Mouse (Mus musculus) hindbrain, postnatal 0 days (tissue): ENCODE measurements around the gene C1ql2. TPM values are rescaled to one million over a fixed set of nuclear protein-coding genes. Genes with fewer than 3 reads are reported as not detected.
A peak's percentile ranks its signal among the peaks of the same experiment; 100 is the strongest.

Source experiments
- ATAC-seq: fragments of 200-750 bp; cut with Nextera tagmentation; 2 replicates; pipeline ENCODE4 v1.8.0; 2017; ENCODE audit warnings: mild to moderate bottlenecking, moderate TSS enrichment, moderate library complexity
- DNase-seq: peaks from one replicate; pipeline ENCODE4 v3.0.0-alpha.2; 2015; ENCODE audit warnings: low spot score
- H3K27ac ChIP-seq: fragments of 300-500 bp; sonication (generic); 2 replicates; pipeline ENCODE4 v1.5.1; 2014; ENCODE audit warnings: mild to moderate bottlenecking
- H3K27me3 ChIP-seq: fragments of 300-500 bp; sonication (generic); 2 replicates; pipeline ENCODE4 v1.6.1; 2014; ENCODE audit warnings: low read length, mixed read lengths; ENCODE audit not compliant: insufficient read depth
- H3K36me3 ChIP-seq: fragments of 300-500 bp; sonication (generic); 2 replicates; pipeline ENCODE4 v1.6.1; 2014; ENCODE audit warnings: low read length, mixed read lengths; ENCODE audit not compliant: insufficient read depth
- H3K4me1 ChIP-seq: fragments of 300-500 bp; sonication (generic); 2 replicates; pipeline ENCODE4 v1.6.1; 2014; ENCODE audit warnings: antibody characterized with exemption, low read length, mixed read lengths; ENCODE audit not compliant: insufficient read depth
- H3K4me2 ChIP-seq: fragments of 300-500 bp; sonication (generic); 2 replicates; pipeline ENCODE4 v1.6.1; 2014; ENCODE audit warnings: low read depth, mild to moderate bottlenecking, low read length, moderate library complexity, mixed read lengths
- H3K4me3 ChIP-seq: fragments of 300-500 bp; sonication (generic); 2 replicates; pipeline ENCODE4 v1.5.1; 2014; ENCODE audit warnings: low read length
- H3K9ac ChIP-seq: fragments of 300-500 bp; sonication (generic); replicated peaks from 2 replicates; pipeline ENCODE4 v1.6.1; 2014; ENCODE audit warnings: mild to moderate bottlenecking, low read length, moderate library complexity, mixed read lengths
- H3K9me3 ChIP-seq: fragments of 300-500 bp; sonication (generic); 2 replicates; pipeline ENCODE4 v1.6.1; 2016; ENCODE audit warnings: low read length, mixed read lengths
- CTCF ChIP-seq: IDR thresholded peaks from 2 replicates; pipeline ENCODE4 v1.5.1; 2016; ENCODE audit warnings: antibody characterized with exemption, control low read depth, low read depth
- WGBS: fragments of 180-500 bp; shearing (Covaris S2); extraction: QIAGEN DNeasy Blood & Tissue Kit; methylation state at CpG from one replicate; pipeline ENCODE4 v1.1.7; 2014; 5-methylcytosine and 5-hydroxymethylcytosine counted together
- polyA plus RNA-seq: library from polyadenylated mRNA; unstranded; fragments of >200 nt; fragmentation: Nextera tagmentation; extraction: Ambion mirVana; gene quantifications from 2 replicates; pipeline ENCODE4 v1.2.1, GENCODE M21; 2015
- total RNA-seq: library from RNA; depleted of rRNA; stranded (reverse); fragments of >200 nt; gene quantifications from 2 replicates; pipeline ENCODE4 v1.2.3, GENCODE M21; 2014; rRNA removed

C1ql2 gene
- total and polyA plus RNA-seq, 2 experiments from 2014 or later = 7.9 to 10.6 TPM

- Histone ChIP-seq H3K27me3 (no peaks in the 10 kb centered on the region), H3K36me3 (no peaks in the 10 kb centered on the region), H3K4me3 (no peak overlapping the region), H3K27ac (no peak overlapping the region), H3K9me3 (no peaks in the 10 kb centered on the region), H3K4me1 (no peaks in the 10 kb centered on the region), H3K4me2 (no peak overlapping the region), H3K9ac (no peak overlapping the region)
- ATAC-seq (no peak), DNase-seq (no peak)
- WGBS = 57% methylated on average over 2 of the region's 2 CpGs
- TF ChIP-seq CTCF = no peak
Measured at GRCm38 (mm10) chr1:120374832-120375231, 34.5 kb downstream of the C1ql2 start.

GRCm38 (mm10) chr1:120385029-120385571, 44.7 kb downstream of the C1ql2 start:
- TF ChIP-seq CTCF = no peak
- H3K9ac ChIP-seq = no peak overlapping the region
- no peaks in the 10 kb centered on the region for H3K9me3 ChIP-seq
- H3K27ac ChIP-seq = no peak overlapping the region
- no peak for ATAC-seq
- no peaks in the 10 kb centered on the region for H3K36me3 ChIP-seq
- H3K4me3 ChIP-seq = no peak overlapping the region
- peak; percentile 7 for DNase-seq
- H3K4me2 ChIP-seq = no peak overlapping the region
- no peaks in the 10 kb centered on the region for H3K27me3 ChIP-seq
- WGBS = 72% methylated on average over 18 of the region's 18 CpGs
- no peaks in the 10 kb centered on the region for H3K4me1 ChIP-seq

- H3K4me1 ChIP-seq = no peaks in the 10 kb centered on the region
- H3K4me2 ChIP-seq = no peak overlapping the region
- 36% methylated on average over 6 of the region's 6 CpGs for WGBS
- no peak overlapping the region for H3K9ac ChIP-seq
- no peak overlapping the region for H3K27ac ChIP-seq
- DNase-seq = no peak
- TF ChIP-seq CTCF = no peak
- H3K36me3 ChIP-seq = no peaks in the 10 kb centered on the region
- no peak overlapping the region for H3K4me3 ChIP-seq
- H3K9me3 ChIP-seq = no peaks in the 10 kb centered on the region
- no peaks in the 10 kb centered on the region for H3K27me3 ChIP-seq
- ATAC-seq = no peak
Measured at GRCm38 (mm10) chr1:120389734-120390133, 49.4 kb downstream of the C1ql2 start.

DNA sequence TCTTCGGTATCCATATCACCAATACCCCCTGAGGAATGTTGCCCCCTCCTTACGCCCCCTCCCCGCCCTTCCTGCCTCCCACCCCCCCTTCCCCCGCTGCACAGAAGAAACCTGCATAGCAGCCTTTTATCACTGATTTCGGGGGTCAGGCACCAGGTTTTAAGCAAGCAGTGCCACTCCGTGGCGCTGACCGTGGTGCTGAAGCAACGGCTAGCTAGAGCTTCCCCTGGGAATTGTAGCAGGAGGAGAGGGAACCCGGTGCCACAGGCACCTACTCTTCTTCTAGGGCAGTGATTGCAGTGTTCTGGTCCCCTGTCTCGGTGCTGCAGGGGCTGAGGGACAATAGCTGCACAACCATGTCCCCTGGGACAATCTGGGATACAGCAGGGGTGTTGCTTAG, 50.0 kb downstream of the C1ql2 start:
- 4% methylated on average over 11 of the region's 11 CpGs for WGBS
- no peak for TF ChIP-seq CTCF
- H3K4me1 ChIP-seq = no peaks in the 10 kb centered on the region
- H3K36me3 ChIP-seq = no peaks in the 10 kb centered on the region
- ATAC-seq = peak; percentile 29; the same call in 1 of the 2 replicates
- no peak overlapping the region for H3K4me3 ChIP-seq
- DNase-seq = peak; percentile 78
- no peaks in the 10 kb centered on the region for H3K9me3 ChIP-seq
- H3K27ac ChIP-seq = no peak overlapping the region
- no peak overlapping the region for H3K9ac ChIP-seq
- H3K27me3 ChIP-seq = no peaks in the 10 kb centered on the region
- H3K4me2 ChIP-seq = no peak overlapping the region

Other genes with a start within 250 kb of the C1ql2 start
- 529 and 602 TPM in 2 replicates for gene Dbi, start 219.5 kb upstream of the C1ql2 start, total RNA-seq
- 2,773 and 3,206 TPM in 2 replicates for gene Dbi, start 219.5 kb upstream of the C1ql2 start, polyA plus RNA-seq
- gene 3110009E18Rik, start 219.4 kb upstream of the C1ql2 start, total RNA-seq = 2.2 and 2.5 TPM in 2 replicates
- 10.7 and 15.2 TPM in 2 replicates for gene 3110009E18Rik, start 219.4 kb upstream of the C1ql2 start, polyA plus RNA-seq
- 5.2 and 7.8 TPM in 2 replicates for gene Steap3, start 67.9 kb upstream of the C1ql2 start, total RNA-seq
- gene Steap3, start 67.9 kb upstream of the C1ql2 start, polyA plus RNA-seq = 4.3 and 4.8 TPM in 2 replicates
- gene Marco, start 164.4 kb downstream of the C1ql2 start, total RNA-seq = not detected in 2 replicates
- gene Marco, start 164.4 kb downstream of the C1ql2 start, polyA plus RNA-seq = 0.15 TPM in 1 of 2 replicates, not detected in the other